Mouse (Mus musculus) stomach, postnatal 0 days (tissue): Measurements from ENCODE around the gene Aldh16a1.

Experiments used
- CTCF ChIP-seq: IDR thresholded peaks from 2 replicates; pipeline ENCODE4 v1.5.1; 2016; ENCODE audit warnings: antibody characterized with exemption, low read depth, mild to moderate bottlenecking, moderate library complexity
- EP300 ChIP-seq: optimal IDR thresholded peaks from 2 replicates; pipeline ENCODE3; 2016; ENCODE audit warnings: antibody characterized with exemption

DNA sequence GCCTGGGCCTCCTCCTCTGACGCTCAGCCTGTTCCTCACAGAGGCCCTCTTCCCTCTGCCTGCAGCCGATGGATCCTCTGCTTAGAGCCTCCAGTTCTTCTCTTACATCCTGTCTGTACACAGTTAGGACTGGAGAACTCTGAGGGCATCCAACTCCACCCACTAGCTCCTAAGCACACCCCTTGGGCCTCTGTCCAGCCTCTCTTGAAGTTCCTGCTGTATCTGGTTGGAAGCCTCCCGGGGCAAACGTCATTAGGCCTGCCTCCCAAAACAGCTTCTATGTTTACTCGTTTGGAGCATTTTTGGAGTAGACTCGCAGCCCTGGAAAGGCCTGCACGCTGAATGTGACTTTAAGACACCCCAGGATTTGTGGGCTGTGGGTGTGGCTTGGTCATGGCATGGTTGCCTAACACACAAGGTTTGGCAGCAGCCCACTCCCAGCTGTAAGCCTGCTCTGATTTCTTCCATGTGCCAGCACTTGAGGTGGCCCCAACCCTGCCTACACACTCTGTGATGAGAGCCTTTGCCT is 50.7 kb downstream of the Aldh16a1 start, which contains the start of gene Fcgrt:
- no peak for TF ChIP-seq CTCF
- peak; percentile 47 for TF ChIP-seq EP300
